19 mouse cellular contexts compared by ENCODE assay signal in genomic region chr4:84072096-84072495, GRCm38 (mm10).
"Had no signal": no experiment of that assay in that cellular context is flagged by ENCODE, and none has a peak within 500 bp of the region (broad histone marks: within the 10 kb centered on the region; RNA-seq: fewer than 3 reads in every experiment).

No protein-coding gene starts in this region.

- H3K9ac ChIP-seq: lung, embryonic 14.5 days; midbrain, embryonic 12.5 days; neural tube, embryonic 13.5 days; neural tube, embryonic 15.5 days had no signal

- H3K36me3 ChIP-seq: midbrain, embryonic 10.5 days; midbrain, embryonic 12.5 days; neural tube, embryonic 13.5 days; neural tube, embryonic 15.5 days had no signal

- H3K4me3 ChIP-seq: midbrain, embryonic 10.5 days; midbrain, embryonic 12.5 days; myocyte; neural tube, embryonic 13.5 days; neural tube, embryonic 15.5 days had no signal

- H3K4me2 ChIP-seq: lung, embryonic 14.5 days; midbrain, embryonic 12.5 days; neural tube, embryonic 13.5 days; neural tube, embryonic 15.5 days had no signal

- ATAC-seq: midbrain, embryonic 16.5 days had no signal

- H3K9me3 ChIP-seq: midbrain, embryonic 10.5 days; midbrain, embryonic 12.5 days; neural tube, embryonic 13.5 days; neural tube, embryonic 15.5 days had no signal

- H3K4me1 ChIP-seq: midbrain, embryonic 12.5 days had no signal

- H3K27ac ChIP-seq: midbrain, embryonic 10.5 days; midbrain, embryonic 12.5 days; neural tube, embryonic 15.5 days had no signal

- DNase-seq: lung, adult 18-20 months; lung, embryonic 14.5 days; lung, postnatal 10 days; lung, postnatal 4 days; midbrain, embryonic 14.5 days; retina, postnatal 1 day; right cerebral cortex, adult 18-20 months; right cerebral cortex, postnatal 25 days; right cerebral cortex, postnatal 4 days; spleen, adult 18-20 months; thymus, adult 18-20 months; thymus, postnatal 14 days; thymus, postnatal 36 days had no signal

- H3K27me3 ChIP-seq: neural tube, embryonic 13.5 days; neural tube, embryonic 15.5 days had no signal
